Mouse (Mus musculus): ENCODE measurements around the gene Cyth3. TPM values are rescaled to one million over a fixed set of nuclear protein-coding genes. Genes with fewer than 3 reads are reported as not detected.

Cyth3 gene
- polyA plus RNA-seq, 1 experiment from 2014 or later: 21.1 TPM

DNA sequence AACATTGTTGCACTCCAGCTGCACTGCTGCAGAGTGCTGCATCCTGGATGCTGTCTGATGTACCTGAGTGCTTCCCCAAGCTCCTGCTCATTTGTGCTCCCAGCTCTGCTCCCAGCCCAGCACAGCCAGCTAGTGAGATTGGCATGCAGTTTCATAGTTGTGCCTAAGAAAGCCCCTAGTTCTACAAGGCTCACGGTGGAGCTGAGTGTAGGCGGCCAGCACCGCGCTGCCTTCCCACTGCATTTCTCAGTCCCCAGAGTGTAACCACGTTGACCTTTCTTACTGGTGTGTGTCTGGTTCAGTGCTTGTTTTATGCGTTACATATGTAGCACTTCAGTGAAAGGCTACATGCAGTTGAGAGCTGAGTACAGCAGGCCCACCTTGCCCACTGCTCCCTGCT is 61.4 kb downstream of the Cyth3 start:
- peaks cover 30% of the 10 kb centered on the region; the same call in 1 of the 2 replicates for H3K36me3 ChIP-seq (ENCODE audit: control insufficient read depth, insufficient read depth)
- WGBS: 73% methylated on average over 6 of the region's 6 CpGs
- no peak overlapping the region for H3K9ac ChIP-seq (ENCODE audit: low read depth, low read length)
- ATAC-seq: no peak
- no peak overlapping the region for H3K4me3 ChIP-seq (ENCODE audit: low read depth, low read length)
- no peaks in the 10 kb centered on the region for H3K9me3 ChIP-seq (ENCODE audit: control insufficient read depth)
- no peak for TF ChIP-seq CTCF (IDR thresholded peaks at IDR 0.05; ENCODE audit: low read depth)
- no peak overlapping the region for H3K27ac ChIP-seq (ENCODE audit: low read depth, low read length)
- no peak overlapping the region for H3K4me2 ChIP-seq (replicated peaks; ENCODE audit: low read depth)
- no peaks in the 10 kb centered on the region for H3K4me1 ChIP-seq (replicated peaks; ENCODE audit: control insufficient read depth, insufficient read depth, low read length)
- no peaks in the 10 kb centered on the region for H3K27me3 ChIP-seq (replicated peaks; ENCODE audit: control insufficient read depth, insufficient read depth, low read length)

DNA sequence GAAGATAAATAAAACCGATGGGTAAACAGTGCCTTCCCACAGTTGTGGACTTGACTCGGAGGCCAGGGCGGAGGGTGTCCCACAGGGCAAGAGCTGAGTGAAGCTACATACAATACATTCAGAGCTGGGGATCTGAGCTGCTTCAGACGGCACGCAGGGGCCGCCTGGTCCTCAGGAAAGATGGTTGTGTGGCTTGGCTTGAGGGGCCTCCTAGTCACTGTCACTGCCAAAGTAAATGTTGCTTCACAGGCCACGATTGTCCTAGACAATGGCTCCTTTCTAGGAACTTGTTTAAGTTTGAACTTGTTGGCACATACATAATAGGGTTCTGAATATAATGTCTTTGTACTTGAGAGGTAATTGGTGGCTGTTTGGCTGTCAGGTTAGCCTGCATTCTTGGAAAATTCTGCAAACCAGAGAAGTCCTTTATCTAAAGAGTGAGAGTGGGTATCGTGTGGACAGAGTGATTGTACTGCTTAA is 62.7 kb downstream of the Cyth3 start:
- no peak for TF ChIP-seq CTCF (IDR thresholded peaks at IDR 0.05; ENCODE audit: low read depth)
- Histone ChIP-seq H3K4me1 (replicated peaks; ENCODE audit: control insufficient read depth, insufficient read depth, low read length) (no peaks in the 10 kb centered on the region), H3K9ac (ENCODE audit: low read depth, low read length) (no peak overlapping the region), H3K27ac (ENCODE audit: low read depth, low read length) (no peak overlapping the region), H3K4me2 (replicated peaks; ENCODE audit: low read depth) (no peak overlapping the region), H3K9me3 (ENCODE audit: control insufficient read depth) (no peaks in the 10 kb centered on the region), H3K27me3 (replicated peaks; ENCODE audit: control insufficient read depth, insufficient read depth, low read length) (no peaks in the 10 kb centered on the region), H3K4me3 (ENCODE audit: low read depth, low read length) (no peak overlapping the region), H3K36me3 (ENCODE audit: control insufficient read depth, insufficient read depth) (peaks cover 34% of the 10 kb centered on the region)
- ATAC-seq: no peak
- WGBS: 77% methylated on average over 8 of the region's 8 CpGs

DNA sequence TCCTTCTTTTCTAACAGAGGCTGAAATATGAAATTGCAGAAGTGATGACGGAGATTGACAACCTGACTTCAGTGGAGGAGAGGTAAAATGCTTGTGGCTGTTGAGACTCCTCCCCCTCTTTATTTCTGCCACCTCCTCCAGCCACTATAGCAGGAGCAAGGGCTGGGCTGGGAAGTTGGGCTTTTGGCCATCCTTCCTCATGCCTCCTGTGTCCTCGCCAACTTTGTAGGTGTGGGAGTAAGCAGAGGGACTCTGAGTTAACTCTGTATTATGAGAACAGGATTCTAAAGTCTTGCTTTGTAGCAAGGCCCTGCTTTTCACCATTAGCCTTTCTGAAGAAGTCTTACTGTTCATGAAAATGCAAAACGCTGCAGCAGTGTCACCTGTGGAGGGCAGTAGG is 64.2 kb downstream of the Cyth3 start:
- H3K9me3 ChIP-seq (ENCODE audit: control insufficient read depth): no peaks in the 10 kb centered on the region
- no peak overlapping the region for H3K27ac ChIP-seq (ENCODE audit: low read depth, low read length)
- 91% methylated on average over 3 of the region's 3 CpGs for WGBS
- H3K36me3 ChIP-seq (ENCODE audit: control insufficient read depth, insufficient read depth): peaks cover 39% of the 10 kb centered on the region
- no peaks in the 10 kb centered on the region for H3K27me3 ChIP-seq (replicated peaks; ENCODE audit: control insufficient read depth, insufficient read depth, low read length)
- H3K4me2 ChIP-seq (replicated peaks; ENCODE audit: low read depth): no peak overlapping the region
- H3K4me3 ChIP-seq (ENCODE audit: low read depth, low read length): no peak overlapping the region
- ATAC-seq: no peak
- H3K4me1 ChIP-seq (replicated peaks; ENCODE audit: control insufficient read depth, insufficient read depth, low read length): no peaks in the 10 kb centered on the region
- H3K9ac ChIP-seq (ENCODE audit: low read depth, low read length): no peak overlapping the region
- no peak for TF ChIP-seq CTCF (IDR thresholded peaks at IDR 0.05; ENCODE audit: low read depth)

DNA sequence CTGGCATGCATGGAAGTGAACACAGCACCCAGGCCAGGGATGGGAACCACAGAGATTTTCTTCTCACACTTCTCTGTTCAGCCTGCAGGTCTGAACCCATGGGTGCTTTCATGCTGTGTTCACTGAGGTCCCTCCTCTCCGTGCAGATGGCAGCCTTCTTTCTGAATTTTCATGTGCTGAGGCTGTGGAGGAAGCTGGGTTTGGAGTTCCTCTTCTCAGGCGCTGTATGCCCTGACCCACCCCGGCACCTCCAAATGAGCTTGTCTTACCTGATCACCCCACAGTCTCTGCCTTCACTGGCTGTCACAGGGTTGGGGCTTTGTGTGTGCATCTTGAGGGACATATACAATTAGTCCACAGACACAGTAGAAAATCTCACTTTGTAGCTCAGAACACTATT is 65.3 kb downstream of the Cyth3 start:
- no peak overlapping the region for H3K27ac ChIP-seq (ENCODE audit: low read depth, low read length)
- WGBS: 91% methylated on average over 3 of the region's 3 CpGs
- no peak overlapping the region for H3K9ac ChIP-seq (ENCODE audit: low read depth, low read length)
- ATAC-seq: no peak
- no peaks in the 10 kb centered on the region for H3K9me3 ChIP-seq (ENCODE audit: control insufficient read depth)
- H3K27me3 ChIP-seq (replicated peaks; ENCODE audit: control insufficient read depth, insufficient read depth, low read length): no peaks in the 10 kb centered on the region
- H3K4me2 ChIP-seq (replicated peaks; ENCODE audit: low read depth): no peak overlapping the region
- H3K4me3 ChIP-seq (ENCODE audit: low read depth, low read length): no peak overlapping the region
- peaks cover 51% of the 10 kb centered on the region for H3K36me3 ChIP-seq (ENCODE audit: control insufficient read depth, insufficient read depth)
- TF ChIP-seq CTCF (IDR thresholded peaks at IDR 0.05; ENCODE audit: low read depth): no peak
- H3K4me1 ChIP-seq (replicated peaks; ENCODE audit: control insufficient read depth, insufficient read depth, low read length): no peaks in the 10 kb centered on the region

DNA sequence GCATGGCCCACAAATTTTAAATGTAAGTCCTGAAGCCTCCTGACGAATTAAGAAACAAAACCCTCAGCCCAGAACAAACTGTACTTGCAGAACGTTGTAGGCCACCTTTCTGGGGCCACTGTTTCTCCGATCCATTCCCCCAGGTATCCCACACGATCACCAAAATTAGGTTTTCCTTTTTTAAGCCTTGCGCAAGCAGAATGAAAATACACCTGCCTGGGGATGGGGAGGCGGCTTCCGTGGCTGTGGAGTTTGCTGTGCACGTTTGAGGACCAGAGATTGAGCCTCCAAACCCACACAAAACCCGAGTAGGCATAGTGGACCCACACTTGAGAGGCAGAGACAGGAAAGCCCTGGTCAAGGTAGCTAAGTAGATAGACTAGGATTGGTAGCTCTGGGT is 68.1 kb downstream of the Cyth3 start:
- Histone ChIP-seq H3K36me3 (ENCODE audit: control insufficient read depth, insufficient read depth) (peaks cover 66% of the 10 kb centered on the region), H3K9ac (ENCODE audit: low read depth, low read length) (no peak overlapping the region), H3K4me2 (replicated peaks; ENCODE audit: low read depth) (no peak overlapping the region), H3K9me3 (ENCODE audit: control insufficient read depth) (no peaks in the 10 kb centered on the region), H3K4me3 (ENCODE audit: low read depth, low read length) (no peak overlapping the region), H3K27me3 (replicated peaks; ENCODE audit: control insufficient read depth, insufficient read depth, low read length) (no peaks in the 10 kb centered on the region), H3K27ac (ENCODE audit: low read depth, low read length) (no peak overlapping the region), H3K4me1 (replicated peaks; ENCODE audit: control insufficient read depth, insufficient read depth, low read length) (no peaks in the 10 kb centered on the region)
- TF ChIP-seq CTCF (IDR thresholded peaks at IDR 0.05; ENCODE audit: low read depth): no peak
- 86% methylated on average over 9 of the region's 9 CpGs for WGBS
- no peak for ATAC-seq

DNA sequence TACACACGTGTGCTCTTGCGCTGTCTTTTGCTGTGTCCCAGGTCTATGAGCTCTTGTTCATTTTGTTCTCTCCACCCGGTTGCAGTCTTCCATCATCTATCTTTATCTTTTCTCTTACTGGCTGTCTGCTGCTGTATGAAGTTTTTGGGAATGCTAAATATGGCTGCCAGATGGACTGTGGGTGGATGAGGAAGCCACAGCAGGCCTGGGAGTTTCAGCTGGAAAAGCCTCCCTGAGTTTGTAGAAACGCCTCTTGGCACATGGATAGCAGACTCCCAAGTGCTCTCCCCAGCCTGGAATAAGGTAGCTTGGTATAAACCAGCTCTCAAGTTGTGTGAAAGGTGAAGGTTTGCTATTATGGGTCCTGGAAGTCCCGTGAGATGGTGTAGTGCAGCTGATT is 68.7 kb downstream of the Cyth3 start:
- no peak for TF ChIP-seq CTCF (IDR thresholded peaks at IDR 0.05; ENCODE audit: low read depth)
- Histone ChIP-seq H3K9me3 (ENCODE audit: control insufficient read depth) (no peaks in the 10 kb centered on the region), H3K4me1 (replicated peaks; ENCODE audit: control insufficient read depth, insufficient read depth, low read length) (no peaks in the 10 kb centered on the region), H3K27me3 (replicated peaks; ENCODE audit: control insufficient read depth, insufficient read depth, low read length) (no peaks in the 10 kb centered on the region), H3K27ac (ENCODE audit: low read depth, low read length) (no peak overlapping the region), H3K4me3 (ENCODE audit: low read depth, low read length) (no peak overlapping the region), H3K36me3 (ENCODE audit: control insufficient read depth, insufficient read depth) (peaks cover 62% of the 10 kb centered on the region), H3K9ac (ENCODE audit: low read depth, low read length) (no peak overlapping the region), H3K4me2 (replicated peaks; ENCODE audit: low read depth) (no peak overlapping the region)
- 91% methylated on average over 5 of the region's 5 CpGs for WGBS
- no peak for ATAC-seq

DNA sequence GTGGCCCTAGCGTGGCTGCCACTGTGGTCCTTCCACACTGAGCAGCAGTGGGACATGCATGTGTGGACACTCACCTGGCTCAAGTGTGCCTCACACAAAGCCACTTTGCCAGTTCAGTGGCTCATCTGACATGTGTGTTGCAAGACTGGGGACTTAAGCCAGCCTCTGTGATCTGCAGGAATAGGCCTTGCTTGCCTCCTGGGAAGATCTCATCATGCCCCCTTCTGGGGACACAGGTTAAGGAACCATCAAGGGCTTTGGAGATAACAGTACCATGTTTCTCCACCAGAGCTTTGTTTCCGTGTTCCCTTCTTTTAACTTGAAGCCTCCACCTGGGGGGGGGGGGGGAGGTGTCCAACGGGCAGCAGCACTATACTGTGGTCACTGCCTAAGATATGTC is 74.1 kb downstream of the Cyth3 start:
- no peaks in the 10 kb centered on the region for H3K9me3 ChIP-seq (ENCODE audit: control insufficient read depth)
- TF ChIP-seq CTCF (IDR thresholded peaks at IDR 0.05; ENCODE audit: low read depth): peak; percentile 78
- no peak overlapping the region for H3K4me3 ChIP-seq (ENCODE audit: low read depth, low read length)
- peaks cover 74% of the 10 kb centered on the region for H3K36me3 ChIP-seq (ENCODE audit: control insufficient read depth, insufficient read depth)
- H3K4me2 ChIP-seq (replicated peaks; ENCODE audit: low read depth): no peak overlapping the region
- no peak overlapping the region for H3K9ac ChIP-seq (ENCODE audit: low read depth, low read length)
- H3K27me3 ChIP-seq (replicated peaks; ENCODE audit: control insufficient read depth, insufficient read depth, low read length): no peaks in the 10 kb centered on the region
- no peak overlapping the region for H3K27ac ChIP-seq (ENCODE audit: low read depth, low read length)
- WGBS: 61% methylated on average over 3 of the region's 3 CpGs
- ATAC-seq: peak; percentile 36; the same call in 1 of the 2 replicates
- no peaks in the 10 kb centered on the region for H3K4me1 ChIP-seq (replicated peaks; ENCODE audit: control insufficient read depth, insufficient read depth, low read length)

Measured in intestine, postnatal 0 days (tissue).